Mouse (Mus musculus) spleen, postnatal 36 days (tissue): Measurements from ENCODE around the gene Utp3.

Source experiments
- DNase-seq, 2 experiments: peaks; one replicate each; pipeline ENCODE4 v3.0.0; 2022; ENCODE audit warnings: low spot score in 2 of 2, mixed read lengths in 1 of 2

Utp3 gene

GRCm38 (mm10) chr5:88569541-88569940 is 15.3 kb downstream of the Utp3 start:
- DNase-seq: no peak

- DNase-seq: no peak
Observed at GRCm38 (mm10) chr5:88574829-88575228, 20.6 kb downstream of the Utp3 start.

- DNase-seq: no peak
Observed at GRCm38 (mm10) chr5:88575506-88576338, 21.5 kb downstream of the Utp3 start.

GRCm38 (mm10) chr5:88580681-88581080 is 26.4 kb downstream of the Utp3 start:
- DNase-seq: no peak

GRCm38 (mm10) chr5:88581343-88581742 is 27.1 kb downstream of the Utp3 start:
- no peak for DNase-seq

- no peak for DNase-seq
Observed at GRCm38 (mm10) chr5:88583271-88584031, 29.2 kb downstream of the Utp3 start.

- DNase-seq: no peak
Observed at GRCm38 (mm10) chr5:88584061-88584460, 29.8 kb downstream of the Utp3 start.

GRCm38 (mm10) chr5:88586407-88587174 is 32.3 kb downstream of the Utp3 start:
- DNase-seq: no peak

GRCm38 (mm10) chr5:88587211-88587934 is 33.1 kb downstream of the Utp3 start:
- no peak for DNase-seq

GRCm38 (mm10) chr5:88588481-88588880 is 34.2 kb downstream of the Utp3 start:
- DNase-seq: no peak

GRCm38 (mm10) chr5:88593421-88594172 is 39.3 kb downstream of the Utp3 start:
- no peak for DNase-seq

- DNase-seq: no peak
Observed at GRCm38 (mm10) chr5:88594173-88594569, 39.9 kb downstream of the Utp3 start.

- no peak for DNase-seq
Observed at GRCm38 (mm10) chr5:88595537-88596455, 41.5 kb downstream of the Utp3 start.

- no peak for DNase-seq
Observed at GRCm38 (mm10) chr5:88598961-88599360, 44.7 kb downstream of the Utp3 start.

- no peak for DNase-seq
Observed at GRCm38 (mm10) chr5:88602030-88602429, 47.8 kb downstream of the Utp3 start.

GRCm38 (mm10) chr5:88602713-88603112 is 48.5 kb downstream of the Utp3 start:
- DNase-seq: no peak

- no peak for DNase-seq
Observed at GRCm38 (mm10) chr5:88604046-88604445, 49.8 kb downstream of the Utp3 start.

GRCm38 (mm10) chr5:88604641-88605358 is 50.5 kb downstream of the Utp3 start:
- no peak for DNase-seq
